Mouse (Mus musculus): Measurements from ENCODE around the gene Hmga1.

The Hmga1 gene

GRCm38 (mm10) chr17:27556315-27557011 lies at the start of gene Hmga1:
Gene Hmga1 (plus strand): TSS chr17:27556497.
- DNase-seq: peak; percentile 81 to 92

GRCm38 (mm10) chr17:27506871-27507590 lies 49.3 kb upstream of the Hmga1 start:
- peak in 1 of 2 experiments; percentile 50 for DNase-seq

- peak in 1 of 2 experiments; percentile 41 for DNase-seq
Observed at GRCm38 (mm10) chr17:27507591-27507945, 48.7 kb upstream of the Hmga1 start.

GRCm38 (mm10) chr17:27508002-27508401 lies 48.3 kb upstream of the Hmga1 start:
- no peak for DNase-seq

DNA sequence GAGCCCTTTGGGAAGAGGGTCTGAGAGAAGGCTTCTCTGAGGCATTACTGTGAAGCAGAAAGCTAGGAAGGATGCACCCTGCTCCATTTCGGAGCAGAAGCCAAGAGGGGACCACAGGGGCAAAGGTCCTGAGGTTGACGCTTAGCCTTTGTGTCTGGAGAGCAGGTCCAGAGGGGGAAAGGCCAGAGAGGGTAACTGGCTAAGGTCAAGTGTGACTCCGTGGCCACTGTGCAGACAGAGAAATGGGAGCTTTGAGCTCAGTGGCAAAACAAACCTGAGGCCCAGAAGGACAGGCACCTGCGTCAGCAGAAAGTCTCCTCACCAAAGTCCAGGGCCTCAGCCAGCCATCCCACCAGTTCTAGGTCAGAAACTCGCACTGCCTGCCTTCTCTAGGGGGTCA lies 47.8 kb upstream of the Hmga1 start:
- peak in 1 of 2 experiments; percentile 42 for DNase-seq

DNA sequence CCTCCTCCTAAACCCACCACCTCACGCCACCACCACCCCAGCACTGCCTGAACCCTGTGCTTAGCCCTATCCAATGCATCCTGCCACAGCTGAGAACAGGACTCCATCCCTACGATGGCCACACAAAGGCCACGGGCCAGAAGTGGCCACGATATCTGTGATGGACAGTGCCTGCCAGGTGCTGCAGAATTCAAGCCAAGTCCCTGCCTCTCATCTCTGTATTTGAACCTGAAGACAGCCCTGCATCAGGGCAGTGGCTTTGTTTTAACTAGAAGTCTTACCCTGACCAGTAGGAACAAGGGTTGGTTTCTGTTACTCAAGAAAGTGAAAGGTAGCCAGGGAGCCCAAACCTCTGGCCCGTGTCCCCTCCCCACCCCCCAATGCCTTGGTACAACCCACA lies 47.2 kb upstream of the Hmga1 start:
- peak; percentile 41 to 52 for DNase-seq

GRCm38 (mm10) chr17:27510258-27511124 lies 45.8 kb upstream of the Hmga1 start:
- DNase-seq: peak; percentile 51 to 54

GRCm38 (mm10) chr17:27511125-27511735 lies 45.1 kb upstream of the Hmga1 start:
- no peak for DNase-seq

DNA sequence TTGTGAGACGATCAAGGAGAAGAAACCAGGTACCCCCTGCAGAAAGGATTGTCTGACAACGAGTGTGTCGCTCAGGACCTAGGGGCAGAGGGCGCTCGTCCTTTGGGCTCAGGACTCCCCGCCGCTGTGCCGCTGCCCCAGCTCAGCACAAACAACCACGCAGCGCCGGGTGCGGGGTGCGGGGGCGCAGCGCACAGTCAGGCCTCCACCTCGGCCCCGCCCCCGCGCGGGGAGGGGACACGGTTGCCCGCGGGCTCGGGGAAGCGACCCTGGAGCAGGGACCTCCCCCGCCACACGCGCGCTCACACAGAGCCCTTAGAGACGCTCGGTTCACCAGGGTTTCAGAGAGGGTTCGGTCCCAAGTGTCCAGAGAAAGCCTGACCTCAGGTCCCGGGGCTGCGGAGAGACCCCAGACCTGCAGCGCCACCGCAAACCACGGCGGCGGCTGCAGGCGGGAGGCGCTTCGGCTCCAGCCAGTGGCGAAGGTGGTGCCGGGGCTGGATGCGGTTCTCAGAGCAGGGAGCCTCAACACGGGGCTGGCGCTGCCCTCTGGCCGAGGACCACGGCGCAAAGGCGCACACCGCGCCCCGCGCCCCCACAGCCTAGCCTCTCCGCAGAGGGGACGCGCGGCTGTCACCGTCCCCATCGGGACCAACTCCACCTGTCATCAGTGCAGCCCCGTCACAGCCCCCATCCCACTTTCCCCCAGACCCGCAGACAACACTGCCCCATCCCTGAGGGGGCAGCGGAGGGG lies 44.3 kb upstream of the Hmga1 start:
- DNase-seq: peak; percentile 87 to 92

DNA sequence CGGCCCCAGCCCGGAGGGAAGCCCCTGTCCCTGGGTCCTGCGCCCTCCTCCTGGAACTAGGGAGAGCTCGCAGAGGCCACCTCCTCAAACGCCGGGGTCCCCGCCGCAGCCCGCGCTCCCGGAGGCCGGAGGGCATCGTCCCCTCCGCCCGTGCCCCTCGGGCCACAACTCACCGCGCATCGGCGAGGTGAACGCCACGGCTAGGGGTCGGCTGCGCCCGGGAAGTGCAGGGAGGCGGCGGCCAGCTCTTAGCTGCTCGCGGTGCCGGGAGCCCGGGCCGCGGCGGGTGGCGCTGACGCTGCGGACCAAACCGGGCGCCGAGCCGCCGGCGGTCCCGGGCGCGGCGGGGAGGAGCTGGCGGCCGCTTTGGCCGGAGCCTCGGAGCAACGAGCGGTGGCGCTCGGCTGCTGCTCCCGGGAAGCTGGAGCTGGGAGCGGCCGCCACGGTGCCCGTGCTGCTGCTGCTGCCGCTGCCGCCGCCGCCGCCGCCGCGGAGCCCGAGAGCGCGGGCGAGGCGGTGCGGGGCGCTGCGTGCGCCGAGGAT lies 43.6 kb upstream of the Hmga1 start:
- peak; percentile 39 to 73 for DNase-seq

DNA sequence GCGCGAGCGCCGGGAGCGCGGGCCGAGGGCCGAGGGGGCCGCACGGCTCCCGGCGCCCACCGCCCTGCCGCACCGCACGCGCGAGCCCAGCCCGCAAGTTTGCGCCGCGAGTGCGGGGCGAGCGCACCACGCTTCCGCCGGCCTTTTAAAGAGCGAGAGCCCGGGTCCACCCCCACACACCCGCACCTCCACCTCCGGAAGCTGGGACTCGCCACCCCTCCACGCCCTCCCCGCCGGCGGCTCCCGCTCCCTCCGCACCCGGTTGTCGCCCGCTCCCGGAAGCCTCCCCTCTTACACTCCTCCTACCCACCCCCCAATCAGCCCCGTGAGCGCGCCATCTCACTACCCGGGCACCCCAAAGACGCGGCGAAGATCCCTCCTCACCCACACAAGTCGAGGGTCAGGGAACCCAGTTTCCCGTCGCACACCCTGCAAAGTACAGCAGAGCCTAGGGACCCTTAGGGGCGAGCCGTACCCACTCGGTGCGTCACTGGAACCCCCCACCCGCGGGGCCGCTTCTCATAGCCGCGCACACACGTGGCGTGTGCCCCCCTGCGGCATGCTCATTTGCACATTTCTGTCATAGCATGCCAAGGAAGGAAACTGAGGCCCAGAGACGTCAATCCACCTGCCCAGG lies 42.9 kb upstream of the Hmga1 start:
- peak; percentile 84 for DNase-seq

DNA sequence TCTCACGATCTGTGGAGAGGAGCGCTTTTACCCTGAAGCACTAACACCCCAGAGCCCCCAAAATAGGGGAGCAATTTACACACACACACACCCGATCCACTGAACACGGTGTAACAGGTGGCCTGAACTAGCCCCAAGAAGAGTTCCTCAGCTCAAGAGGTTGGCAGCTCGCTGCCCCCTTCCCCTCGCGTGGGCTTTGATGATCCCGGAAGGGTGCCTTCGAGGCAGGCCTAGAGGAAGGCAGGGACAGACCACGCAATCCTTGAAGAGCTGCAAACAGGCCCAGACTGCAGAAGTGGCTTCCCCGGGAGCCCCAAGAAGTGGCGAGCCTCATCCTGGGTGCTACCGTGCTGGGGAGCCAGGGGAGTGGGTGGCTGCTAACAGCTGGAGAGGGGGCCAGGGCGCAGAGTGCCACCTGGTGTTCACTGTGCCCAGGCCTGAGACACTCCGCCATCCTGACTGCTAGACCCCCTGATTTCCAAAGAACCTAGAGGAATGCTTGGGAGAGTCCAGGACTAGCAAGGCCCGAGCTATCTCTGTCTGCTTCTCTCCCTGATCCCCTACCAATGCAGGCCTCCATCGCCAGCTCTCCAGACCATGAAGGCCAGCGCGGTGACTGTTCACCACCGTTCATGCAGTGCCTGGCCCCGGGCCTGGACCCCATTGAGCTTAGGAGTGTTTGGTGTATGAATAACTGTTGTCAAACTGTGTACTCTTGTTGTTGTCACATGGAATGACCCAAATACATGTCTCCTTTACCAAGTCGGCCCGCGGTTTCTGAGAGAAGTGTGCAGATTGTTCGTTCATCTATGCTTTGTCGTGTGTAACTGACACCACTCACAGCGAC lies 42.2 kb upstream of the Hmga1 start:
- peak in 1 of 2 experiments; percentile 42 for DNase-seq

DNA sequence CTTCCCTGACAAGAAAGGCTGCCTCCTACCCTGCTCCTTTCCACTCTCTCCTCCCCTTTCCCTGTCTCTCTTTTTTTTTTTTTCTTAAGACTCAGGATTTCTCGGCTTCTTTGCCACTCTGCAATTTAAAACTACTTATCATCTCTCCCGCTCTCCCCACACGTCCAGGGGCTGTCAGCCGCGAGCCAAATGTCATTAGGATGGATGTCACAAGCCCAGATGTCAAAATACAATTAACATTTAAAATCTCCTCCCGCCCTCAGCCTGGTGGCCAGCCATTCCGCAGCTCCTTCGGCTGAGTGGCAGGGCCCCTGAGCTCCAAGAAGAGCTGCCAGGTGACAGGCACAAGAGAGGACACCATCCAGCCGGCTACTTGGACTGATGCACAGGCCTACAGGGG lies 38.0 kb upstream of the Hmga1 start:
- DNase-seq: peak in 1 of 2 experiments; percentile 21

- peak in 1 of 2 experiments; percentile 26 for DNase-seq
Observed at GRCm38 (mm10) chr17:27518700-27519595, 37.3 kb upstream of the Hmga1 start.

DNA sequence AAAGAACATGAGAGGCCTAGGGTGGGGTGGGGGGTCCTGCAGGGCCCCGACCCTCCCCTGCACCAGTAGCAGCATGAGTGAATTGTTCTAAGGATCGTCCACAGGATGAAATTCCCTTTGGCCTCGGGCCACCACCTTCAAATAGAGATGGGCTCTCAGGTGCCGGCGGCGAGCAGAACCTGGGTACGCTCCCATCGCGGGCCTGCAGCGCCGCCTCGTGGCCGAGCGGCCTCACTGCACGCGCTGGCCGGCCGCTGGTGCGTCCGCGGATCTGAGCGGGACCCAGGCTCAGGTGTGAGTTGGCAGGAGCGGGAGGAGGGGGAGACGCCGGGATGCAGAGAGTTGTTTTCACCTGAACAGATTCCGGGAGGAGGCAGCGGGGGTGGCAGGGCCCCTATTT lies 35.7 kb upstream of the Hmga1 start:
- peak; percentile 71 to 91 for DNase-seq

DNA sequence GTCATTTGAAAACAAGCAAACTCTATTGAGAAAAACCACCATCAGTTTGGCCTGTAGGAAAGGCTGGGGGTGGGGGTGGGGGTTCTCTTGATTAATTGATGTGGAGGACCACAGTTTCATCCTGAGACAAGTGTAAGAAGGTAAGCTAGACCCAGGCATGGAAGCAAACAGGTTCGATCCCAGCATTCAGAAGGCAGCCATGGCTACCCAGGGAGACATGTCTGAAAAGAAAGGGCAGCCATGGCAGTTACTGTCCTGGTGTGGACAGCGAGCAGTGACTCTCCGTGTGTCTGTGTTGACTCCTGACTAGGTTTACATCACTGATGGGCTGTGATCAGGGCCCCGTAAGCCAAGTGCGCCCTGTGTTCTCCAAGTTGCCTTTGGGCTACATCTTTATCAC lies 35.0 kb upstream of the Hmga1 start, which contains the start of gene Grm4:
Grm4 (minus strand) TSS at position 101 of the 400 bp plus-strand sequence.
- DNase-seq: no peak

DNA sequence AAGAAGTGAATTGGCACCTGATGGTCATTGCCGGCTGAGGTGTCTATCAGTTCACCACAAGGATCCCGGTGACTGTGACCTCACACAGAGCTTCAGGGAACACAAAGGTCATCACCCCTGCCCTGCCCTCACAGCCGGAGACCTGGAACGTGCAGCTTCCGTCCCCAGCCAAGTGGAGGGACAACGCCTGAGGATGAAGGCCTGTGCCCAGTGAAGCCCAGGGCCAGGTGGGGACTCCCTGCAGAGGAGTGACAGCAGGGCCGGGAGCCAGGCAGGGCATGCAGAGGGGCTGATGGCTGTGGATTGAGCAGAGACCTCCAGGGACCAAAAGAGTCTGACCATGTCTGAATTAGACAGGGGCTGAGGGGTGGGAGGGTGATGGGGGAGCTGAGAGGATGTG lies 33.2 kb upstream of the Hmga1 start:
- peak in 1 of 2 experiments; percentile 28 for DNase-seq

GRCm38 (mm10) chr17:27527188-27527587 lies 29.1 kb upstream of the Hmga1 start:
- DNase-seq: no peak

DNA sequence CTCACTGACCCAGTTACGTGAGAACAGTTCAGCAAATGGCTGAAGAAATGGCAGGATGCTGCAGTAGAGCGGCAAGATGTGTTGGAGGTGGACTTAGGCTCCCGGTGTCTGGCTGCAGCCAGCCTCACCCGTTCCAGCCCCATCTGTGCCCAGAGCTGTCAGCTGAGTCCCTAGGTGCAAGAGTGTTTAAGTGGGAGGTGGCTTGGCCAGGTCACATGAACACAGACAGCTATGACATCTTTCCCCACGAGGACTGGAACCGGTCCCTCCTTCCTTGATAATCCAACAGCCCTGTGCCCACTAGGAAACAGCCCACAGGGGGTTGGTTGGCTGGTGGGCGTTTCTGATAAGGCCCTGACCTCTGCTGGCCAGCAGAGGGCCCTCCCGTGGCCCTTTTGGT lies 28.3 kb upstream of the Hmga1 start:
- no peak for DNase-seq
